Mouse (Mus musculus) induced T-regulatory cell, adult 2 months (primary cell): Measurements from ENCODE around the gene Tert.

Experiments
- DNase-seq: peaks from one replicate; pipeline ENCODE4 v3.0.0-alpha.2; 2012; ENCODE audit warnings: low read depth

Tert gene

DNA sequence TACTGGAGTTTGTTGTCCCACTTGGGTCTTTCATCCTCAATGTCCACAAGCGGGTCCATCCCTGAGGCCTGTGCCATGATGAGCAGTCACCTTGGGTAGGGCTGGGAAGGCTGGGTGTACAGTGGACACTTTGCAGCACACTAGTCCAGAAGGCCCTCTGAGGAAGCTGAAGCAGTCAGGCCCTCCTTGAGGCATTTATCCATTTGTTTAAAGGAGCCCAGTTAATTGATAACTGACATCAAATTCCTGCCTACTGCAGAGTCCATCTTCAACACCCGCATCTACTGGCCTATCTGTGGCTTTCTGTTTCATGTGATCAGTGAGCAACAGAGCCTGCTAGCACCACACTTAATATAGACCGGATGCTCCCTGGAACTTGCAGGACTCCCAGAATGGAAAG, 51.1 kb downstream of the Tert start, which contains the start of gene Slc6a18:
Gene Slc6a18 (minus strand): TSS at position 171 of the 400 bp plus-strand sequence.
- DNase-seq: no peak

DNA sequence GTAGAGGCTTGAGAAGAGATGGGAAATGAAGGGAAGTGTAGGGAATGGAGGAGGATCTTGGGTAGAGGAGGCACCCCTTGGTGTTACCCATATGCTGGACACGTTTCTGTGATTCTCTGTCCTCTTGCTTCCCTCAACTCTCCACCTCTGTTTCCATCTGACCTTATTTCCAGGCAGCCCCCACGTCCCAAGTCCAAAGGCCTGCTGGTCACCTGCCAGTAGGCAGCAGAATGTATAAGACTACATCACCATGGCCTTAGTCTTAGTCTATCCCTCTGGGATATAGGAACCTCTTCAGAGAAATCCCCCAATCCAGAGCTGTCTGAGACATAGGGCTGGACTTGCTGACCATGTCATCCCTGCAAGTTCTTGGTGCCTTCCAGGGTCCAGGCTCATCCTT, 52.6 kb downstream of the Tert start:
- no peak for DNase-seq

DNA sequence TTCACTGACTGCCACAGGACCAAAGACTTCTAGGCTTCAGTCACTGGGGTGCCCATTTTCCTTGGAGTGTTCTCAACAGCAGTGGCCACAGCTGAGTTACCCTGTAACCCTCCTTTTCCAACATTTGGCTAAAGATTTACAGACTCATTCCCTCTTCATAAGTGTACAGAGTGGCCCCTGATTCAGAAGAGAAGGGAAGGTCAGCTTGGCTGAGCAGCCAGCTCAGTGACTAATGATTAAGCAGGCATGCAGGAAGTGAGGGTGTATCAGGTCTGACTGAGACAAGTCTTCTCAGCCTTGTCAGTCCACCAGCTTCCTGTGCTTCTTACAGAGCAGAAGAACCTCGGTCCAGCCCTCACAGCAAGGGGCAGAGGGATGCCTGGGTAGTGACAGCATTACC, 53.7 kb downstream of the Tert start:
- no peak for DNase-seq

DNA sequence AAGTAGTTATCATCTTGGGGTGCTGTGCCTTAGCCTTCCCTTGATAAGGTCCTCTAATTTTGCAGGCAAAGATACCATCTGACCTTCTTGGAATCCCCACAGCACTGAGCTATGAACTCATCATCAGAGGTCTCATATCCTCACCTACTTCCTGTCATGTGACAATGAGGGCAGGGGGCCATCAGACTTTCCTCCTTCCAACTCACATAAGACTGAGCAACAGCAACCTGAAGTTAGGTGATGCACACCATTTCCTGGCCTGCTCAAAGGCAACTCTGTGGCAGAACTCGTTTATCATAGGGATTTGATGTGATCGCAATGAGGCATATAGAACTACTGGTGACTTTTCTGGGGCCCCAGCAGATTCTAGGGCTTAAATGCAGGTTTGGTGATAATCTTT, 55.5 kb downstream of the Tert start:
- no peak for DNase-seq

DNA sequence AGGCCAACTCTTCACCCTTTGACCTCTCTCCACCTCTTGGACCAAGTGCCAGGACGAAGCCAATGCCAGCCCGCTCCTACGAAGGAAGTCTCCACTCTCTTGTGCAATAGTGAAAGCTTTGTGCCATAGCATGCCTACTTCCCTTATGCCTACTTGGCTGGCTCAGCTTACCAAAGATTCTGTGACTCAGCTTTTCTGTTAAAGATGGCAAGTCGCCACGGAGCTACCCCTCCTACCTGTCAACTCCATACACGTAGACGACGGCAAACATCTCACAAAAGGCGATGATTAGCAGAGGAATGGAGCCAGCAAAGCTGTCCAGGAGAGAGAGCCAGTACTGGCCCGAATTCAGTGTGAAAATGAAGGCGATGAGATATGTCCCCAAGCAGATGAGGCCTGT, 57.0 kb downstream of the Tert start:
- no peak for DNase-seq

DNA sequence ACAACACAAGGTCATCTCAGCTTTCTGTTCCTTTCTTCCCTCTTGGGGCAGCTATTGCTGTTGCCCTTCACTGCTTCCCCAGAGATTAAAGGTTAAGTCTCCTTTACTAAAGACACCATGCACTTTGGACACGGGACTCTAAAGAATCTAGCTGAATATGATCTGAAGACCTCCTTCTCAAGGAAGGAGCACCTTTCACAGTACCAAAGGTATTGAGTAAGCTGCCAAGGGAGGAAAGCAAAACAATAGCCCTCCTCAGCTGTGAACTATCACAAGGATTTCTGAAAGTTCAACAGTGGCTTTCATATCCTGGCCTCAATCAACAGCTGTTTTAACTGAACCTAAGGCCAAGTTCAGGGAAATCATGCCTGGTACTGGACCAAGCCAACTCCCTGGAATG, 57.7 kb downstream of the Tert start:
- no peak for DNase-seq

DNA sequence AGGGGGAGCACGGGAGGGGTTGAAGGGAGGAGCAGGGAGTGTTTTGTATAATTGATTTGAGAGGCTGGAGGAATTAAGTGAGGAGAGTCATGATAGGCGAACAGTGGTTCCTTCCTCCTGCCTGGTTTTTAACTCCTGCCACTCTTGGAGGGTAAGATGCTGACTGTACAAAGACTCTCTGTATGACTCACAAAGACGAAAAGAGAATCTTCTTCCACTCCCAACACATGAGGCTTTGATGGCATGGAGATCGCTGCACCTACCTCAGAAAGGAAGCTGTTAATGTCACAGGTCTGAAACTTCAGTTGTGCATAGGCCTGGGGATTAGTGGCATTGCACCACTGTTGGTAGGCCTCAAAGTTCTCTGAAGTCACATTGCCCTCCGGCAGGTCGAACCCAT, 58.8 kb downstream of the Tert start:
- peak; percentile 47 for DNase-seq

DNA sequence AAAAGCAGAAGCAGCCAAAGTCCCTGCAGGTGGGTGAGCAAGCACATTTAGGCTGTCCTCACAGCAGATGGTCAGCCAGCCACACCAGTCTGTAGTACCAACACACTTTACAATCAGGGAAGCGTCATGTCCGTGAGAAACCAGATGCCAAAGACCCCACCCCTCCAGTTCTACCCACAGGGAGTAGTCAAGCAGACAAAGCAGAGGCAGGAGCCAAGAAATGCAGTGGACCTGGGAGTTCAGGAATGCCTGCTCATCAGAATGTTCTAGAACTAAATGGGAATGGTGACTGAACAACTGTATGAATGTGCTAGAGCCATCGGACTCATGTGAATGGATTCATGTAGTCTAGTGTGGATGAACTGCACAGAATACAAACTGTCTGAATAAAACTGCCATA, 60.9 kb downstream of the Tert start:
- no peak for DNase-seq

DNA sequence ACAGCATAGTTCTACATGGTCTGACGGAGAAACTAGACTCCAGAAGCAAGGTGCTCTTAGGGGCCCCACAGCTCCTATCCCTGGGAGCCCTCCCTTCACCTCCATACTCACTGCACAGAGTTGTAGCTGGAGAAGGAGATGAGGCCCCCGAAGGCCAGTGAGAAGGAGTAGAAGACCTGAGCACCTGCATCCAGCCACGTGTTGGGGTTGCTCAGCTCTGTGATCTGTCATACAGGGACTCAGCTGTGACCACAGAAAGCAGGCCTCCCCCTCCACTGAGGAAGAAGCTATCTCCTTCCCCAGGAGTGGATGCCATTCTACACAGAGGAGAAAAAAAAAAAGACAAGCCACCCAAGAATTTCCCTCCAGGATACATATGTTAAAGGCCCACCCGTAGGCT, 62.2 kb downstream of the Tert start:
- no peak for DNase-seq

DNA sequence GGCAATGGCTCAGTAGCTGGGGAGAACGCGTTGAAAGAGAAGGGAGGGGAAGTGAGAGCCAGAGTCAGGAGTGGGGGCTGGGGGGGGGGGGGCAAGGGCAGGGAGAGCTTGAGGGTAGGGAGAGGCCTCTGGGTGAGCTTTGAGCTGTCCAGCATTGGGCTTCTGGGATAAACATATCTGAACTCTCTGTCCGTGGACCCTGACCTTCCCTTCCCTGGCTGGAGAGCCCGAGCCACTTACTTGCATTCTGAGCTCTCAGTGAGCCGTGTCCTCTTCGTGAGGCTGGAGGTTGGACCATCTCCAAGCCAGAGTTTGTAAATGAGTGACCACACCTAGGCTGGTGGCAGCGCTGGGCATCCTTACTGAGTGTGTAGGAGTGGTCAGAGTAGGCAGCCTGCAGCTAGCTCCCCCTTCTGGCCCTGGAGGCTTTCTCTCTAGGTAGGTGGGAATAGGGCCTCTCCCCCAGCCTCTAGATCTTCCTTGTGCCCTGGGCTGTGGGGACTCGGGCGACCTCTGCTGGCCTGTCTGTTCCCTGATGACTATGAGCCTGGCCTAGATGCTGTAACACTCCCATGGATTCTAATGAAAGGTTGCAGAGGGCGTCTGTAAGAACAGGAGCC, 65.6 kb downstream of the Tert start:
- peak; percentile 69 for DNase-seq

DNA sequence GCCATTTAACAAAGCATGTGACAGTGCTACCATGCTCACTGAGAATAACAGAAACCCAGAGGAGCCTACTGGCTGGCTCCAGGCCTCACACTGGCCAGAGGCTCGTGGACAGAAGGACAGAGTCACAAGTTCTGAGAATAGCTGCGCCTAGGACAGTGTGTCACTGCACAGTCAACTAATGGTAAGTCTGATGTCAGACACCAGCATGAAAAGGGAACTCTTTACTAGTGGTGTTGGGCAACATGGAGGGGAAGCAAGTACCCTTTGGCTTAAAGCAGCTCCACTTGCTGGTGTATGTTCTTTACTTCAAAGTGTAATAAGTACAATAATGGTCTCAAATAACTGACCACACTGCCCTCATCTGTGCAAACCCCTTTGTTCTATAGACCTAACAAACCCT, 66.6 kb downstream of the Tert start:
- DNase-seq: no peak

DNA sequence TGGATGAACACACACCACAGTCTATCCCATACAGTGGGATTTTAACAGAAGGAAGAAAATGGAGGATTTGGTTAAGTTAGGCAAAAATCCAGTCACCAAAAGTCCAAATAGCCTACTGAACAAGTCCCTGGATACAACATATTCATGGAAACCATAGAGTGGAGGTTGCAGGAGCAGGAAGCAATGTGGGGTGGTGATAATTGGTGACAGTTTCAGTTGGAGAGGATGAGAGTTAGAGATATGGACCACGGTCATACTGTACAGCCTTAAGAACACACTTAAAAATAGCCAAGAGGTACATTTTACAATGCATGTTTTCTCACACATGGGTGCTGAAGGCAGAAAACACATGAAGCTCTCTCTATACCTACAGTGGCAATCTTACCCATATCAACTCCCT, 68.3 kb downstream of the Tert start:
- DNase-seq: no peak

DNA sequence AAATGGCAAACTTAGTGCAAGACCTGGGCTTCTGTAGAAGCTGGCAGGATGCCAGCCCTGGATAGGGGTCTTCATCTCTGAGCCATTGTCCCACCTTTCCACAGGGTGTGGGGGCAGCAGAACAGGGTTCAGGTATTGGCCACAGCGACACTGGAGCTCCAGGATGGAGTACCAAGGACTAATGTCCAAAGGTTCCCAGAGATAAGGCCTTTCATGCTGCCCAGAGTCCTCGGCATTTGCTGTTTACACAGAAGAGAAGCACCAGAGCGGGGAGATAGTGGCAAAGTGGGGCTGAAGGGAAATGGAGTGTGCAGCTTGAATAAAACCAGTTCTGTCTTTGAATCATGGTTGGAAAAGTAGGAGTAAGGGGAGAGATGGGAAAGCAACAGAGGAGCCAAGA, 69.8 kb downstream of the Tert start:
- DNase-seq: no peak
